Mouse (Mus musculus) liver, embryonic 12.5 days (tissue): ENCODE measurements at regions not wholly inside any gene's neighbourhood (a gene's known extent, or its start where the extent isn't known, plus 50 kb on each side); places are given as distances from the start of the nearest gene placed in this dataset.

ENCODE experiments used
- ATAC-seq: fragments of 200-750 bp; cut with Nextera tagmentation; 2 replicates; pipeline ENCODE4 v1.8.0; 2017; ENCODE audit warnings: moderate number of reproducible peaks, mild to moderate bottlenecking, moderate library complexity
- H3K27ac ChIP-seq: fragments of 300-500 bp; sonication (generic); 2 replicates; pipeline ENCODE4 v1.5.1; 2016; ENCODE audit warnings: mild to moderate bottlenecking
- H3K27me3 ChIP-seq: fragments of 300-500 bp; sonication (generic); replicated peaks from 2 replicates; pipeline ENCODE4 v1.6.1; 2016; ENCODE audit warnings: mild to moderate bottlenecking, moderate library complexity
- H3K36me3 ChIP-seq: fragments of 300-500 bp; sonication (generic); 2 replicates; pipeline ENCODE4 v1.6.1; 2016; ENCODE audit warnings: mild to moderate bottlenecking, moderate library complexity
- H3K4me1 ChIP-seq: fragments of 300-500 bp; sonication (generic); 2 replicates; pipeline ENCODE4 v1.6.1; 2016
- H3K4me2 ChIP-seq: fragments of 300-500 bp; sonication (generic); 2 replicates; pipeline ENCODE4 v1.6.1; 2016; ENCODE audit warnings: mild to moderate bottlenecking, moderate library complexity
- H3K4me3 ChIP-seq: fragments of 300-500 bp; sonication (generic); 2 replicates; pipeline ENCODE4 v1.5.1; 2016; ENCODE audit warnings: mild to moderate bottlenecking, moderate library complexity
- H3K9ac ChIP-seq: fragments of 300-500 bp; sonication (generic); 2 replicates; pipeline ENCODE4 v1.6.1; 2016; ENCODE audit warnings: mild to moderate bottlenecking, moderate library complexity
- H3K9me3 ChIP-seq: fragments of 300-500 bp; sonication (generic); replicated peaks from 2 replicates; pipeline ENCODE4 v1.6.1; 2016; ENCODE audit warnings: mild to moderate bottlenecking, moderate library complexity
- WGBS: fragments of 180-500 bp; shearing (Covaris S2); methylation state at CpG from one replicate; pipeline ENCODE4 v1.1.7; 2016; ENCODE audit not compliant: insufficient replicate concordance; 5-methylcytosine and 5-hydroxymethylcytosine counted together

GRCm38 (mm10) chr2:117759491-117760013, 352.1 kb upstream of the Thbs1 start:
- no peaks in the 10 kb centered on the region for H3K36me3 ChIP-seq
- 54% methylated on average over 1 of the region's 1 CpGs for WGBS
- H3K4me1 ChIP-seq = no peaks in the 10 kb centered on the region
- no peak overlapping the region for H3K27ac ChIP-seq
- H3K9me3 ChIP-seq = no peaks in the 10 kb centered on the region
- no peak overlapping the region for H3K4me2 ChIP-seq
- ATAC-seq = no peak
- no peaks in the 10 kb centered on the region for H3K27me3 ChIP-seq
- no peak overlapping the region for H3K4me3 ChIP-seq
- H3K9ac ChIP-seq = no peak overlapping the region

DNA sequence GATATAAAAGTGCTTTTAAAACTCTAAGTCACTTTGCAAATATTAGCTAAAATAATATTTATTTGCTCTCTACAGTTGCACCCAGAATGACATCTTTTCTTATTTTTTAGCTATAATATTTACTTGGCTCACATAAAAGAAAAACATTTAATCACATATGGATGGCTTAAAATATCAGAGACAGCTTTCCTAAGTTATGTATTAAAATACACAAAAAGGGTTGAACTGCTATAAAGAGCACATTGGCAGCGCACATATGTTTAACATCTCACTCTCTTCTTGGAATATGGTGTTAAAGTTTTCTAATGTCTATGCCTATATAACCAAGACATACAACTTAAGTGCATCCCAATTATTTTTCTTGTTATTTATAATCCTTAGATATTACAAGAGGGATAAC, 348.0 kb upstream of the Thbs1 start:
- Histone ChIP-seq H3K4me2 (no peak overlapping the region), H3K27me3 (no peaks in the 10 kb centered on the region), H3K9ac (no peak overlapping the region), H3K4me1 (no peaks in the 10 kb centered on the region), H3K4me3 (no peak overlapping the region), H3K36me3 (no peaks in the 10 kb centered on the region), H3K27ac (no peak overlapping the region), H3K9me3 (no peaks in the 10 kb centered on the region)
- ATAC-seq = no peak
- 81% methylated on average over 1 of the region's 1 CpGs for WGBS

GRCm38 (mm10) chr2:117765572-117765971, 346.1 kb upstream of the Thbs1 start:
- Histone ChIP-seq H3K27ac (no peak overlapping the region), H3K9ac (no peak overlapping the region), H3K4me1 (no peaks in the 10 kb centered on the region), H3K4me3 (no peak overlapping the region), H3K27me3 (no peaks in the 10 kb centered on the region), H3K9me3 (no peaks in the 10 kb centered on the region), H3K36me3 (no peaks in the 10 kb centered on the region), H3K4me2 (no peak overlapping the region)
- ATAC-seq = no peak
- 51% methylated on average over 5 of the region's 5 CpGs for WGBS

GRCm38 (mm10) chr2:117766450-117766849, 345.2 kb upstream of the Thbs1 start:
- no peak for ATAC-seq
- 76% methylated on average over 3 of the region's 3 CpGs for WGBS

DNA sequence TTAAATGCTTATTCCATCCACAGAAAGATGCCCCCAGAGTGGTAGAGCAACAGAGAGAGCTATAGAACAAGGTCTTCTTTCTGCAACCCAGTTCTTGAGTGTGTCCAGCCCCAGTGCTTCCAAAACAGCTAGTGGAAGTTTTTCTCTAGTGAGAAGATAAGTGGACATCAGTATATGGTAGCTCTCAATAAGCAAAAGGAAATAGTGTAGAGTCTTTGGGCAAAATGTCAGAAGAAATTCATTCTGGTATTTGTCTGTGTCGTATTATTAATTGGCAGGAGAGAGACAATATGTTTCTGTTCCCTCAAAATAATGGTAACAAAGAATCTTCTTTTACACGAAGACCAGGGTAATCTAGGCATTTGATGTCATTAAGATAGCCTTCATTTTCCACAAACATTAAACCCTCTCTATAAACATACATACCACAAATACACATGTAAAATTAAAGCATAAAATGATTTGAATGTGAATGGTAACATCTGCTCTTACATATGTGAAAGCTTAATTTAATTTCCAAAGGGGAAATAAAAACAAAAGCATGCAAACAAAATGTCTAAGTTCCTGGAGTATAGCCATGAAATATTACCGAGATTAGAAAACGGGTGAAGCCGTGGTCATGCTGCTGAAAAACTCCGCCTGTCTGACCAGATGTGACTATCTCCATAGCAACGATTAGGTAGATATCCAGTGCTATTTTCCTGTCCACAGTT, 342.1 kb upstream of the Thbs1 start:
- WGBS = 64% methylated on average over 7 of the region's 7 CpGs
- Histone ChIP-seq H3K9ac (no peak overlapping the region), H3K4me3 (no peak overlapping the region), H3K27me3 (no peaks in the 10 kb centered on the region), H3K4me2 (no peak overlapping the region), H3K4me1 (no peaks in the 10 kb centered on the region), H3K27ac (no peak overlapping the region), H3K36me3 (no peaks in the 10 kb centered on the region), H3K9me3 (no peaks in the 10 kb centered on the region)
- no peak for ATAC-seq

More at GRCm38 (mm10) chr2:117766450-117766849, 345.2 kb upstream of the Thbs1 start:
- H3K36me3 ChIP-seq = no peaks in the 10 kb centered on the region
- no peaks in the 10 kb centered on the region for H3K9me3 ChIP-seq
- no peak overlapping the region for H3K4me2 ChIP-seq
- no peak overlapping the region for H3K9ac ChIP-seq
- no peak overlapping the region for H3K4me3 ChIP-seq
- no peaks in the 10 kb centered on the region for H3K4me1 ChIP-seq
- H3K27ac ChIP-seq = no peak overlapping the region
- no peaks in the 10 kb centered on the region for H3K27me3 ChIP-seq

- Histone ChIP-seq H3K9me3 (no peaks in the 10 kb centered on the region), H3K27me3 (no peaks in the 10 kb centered on the region), H3K27ac (no peak overlapping the region), H3K4me1 (no peaks in the 10 kb centered on the region), H3K4me2 (no peak overlapping the region), H3K36me3 (no peaks in the 10 kb centered on the region), H3K4me3 (no peak overlapping the region), H3K9ac (no peak overlapping the region)
- WGBS = 66% methylated on average over 3 of the region's 3 CpGs
- no peak for ATAC-seq
These were observed 341.6 kb upstream of the Thbs1 start for GRCm38 (mm10) chr2:117770115-117770485.

DNA sequence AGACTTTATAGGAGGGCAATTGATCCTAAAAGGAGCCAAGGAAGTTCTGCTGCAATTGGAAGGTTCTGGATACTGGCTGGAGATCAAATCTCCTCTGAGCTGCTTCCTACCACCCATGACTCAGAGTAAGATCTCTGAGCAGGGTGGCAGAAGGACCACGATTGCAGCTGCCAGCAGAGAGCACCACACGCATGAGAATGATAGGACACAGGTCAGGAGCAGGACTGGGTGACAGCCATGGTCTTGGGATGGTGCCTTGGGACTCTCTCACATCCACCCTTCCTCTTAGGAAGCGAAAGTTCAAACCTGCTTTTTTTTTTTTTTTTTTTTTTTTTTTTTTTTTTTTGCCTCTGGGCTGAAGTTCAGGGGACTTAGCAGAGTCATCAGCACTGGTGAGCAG, 331.4 kb upstream of the Thbs1 start:
- H3K4me2 ChIP-seq = no peak overlapping the region
- H3K9me3 ChIP-seq = no peaks in the 10 kb centered on the region
- H3K9ac ChIP-seq = no peak overlapping the region
- H3K36me3 ChIP-seq = no peaks in the 10 kb centered on the region
- no peaks in the 10 kb centered on the region for H3K4me1 ChIP-seq
- WGBS = 56% methylated on average over 3 of the region's 3 CpGs
- H3K27ac ChIP-seq = no peak overlapping the region
- ATAC-seq = no peak
- no peak overlapping the region for H3K4me3 ChIP-seq
- no peaks in the 10 kb centered on the region for H3K27me3 ChIP-seq

DNA sequence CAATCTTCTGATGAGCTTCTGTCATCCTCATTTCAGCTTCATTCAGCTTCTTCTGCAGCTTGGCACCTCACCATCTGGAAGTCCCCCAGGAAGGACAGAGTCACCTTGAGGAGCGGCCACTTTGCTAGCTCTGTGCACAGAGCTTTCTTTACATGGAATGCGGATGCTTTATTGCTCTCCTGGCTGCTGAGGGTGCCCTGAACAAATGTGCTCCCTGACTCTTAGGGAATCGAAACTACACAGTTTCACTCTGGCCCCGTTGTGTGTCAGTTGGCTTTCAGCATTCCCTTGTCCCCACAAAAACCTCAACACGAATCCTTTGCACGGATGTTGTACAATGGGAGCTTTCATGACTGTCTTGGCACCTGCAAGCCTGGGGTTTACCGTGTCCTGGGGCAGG, 330.9 kb upstream of the Thbs1 start:
- Histone ChIP-seq H3K36me3 (no peaks in the 10 kb centered on the region), H3K27ac (no peak overlapping the region), H3K4me3 (no peak overlapping the region), H3K9me3 (no peaks in the 10 kb centered on the region), H3K4me1 (no peaks in the 10 kb centered on the region), H3K27me3 (no peaks in the 10 kb centered on the region), H3K9ac (no peak overlapping the region), H3K4me2 (no peak overlapping the region)
- WGBS = 73% methylated on average over 7 of the region's 7 CpGs
- ATAC-seq = no peak

DNA sequence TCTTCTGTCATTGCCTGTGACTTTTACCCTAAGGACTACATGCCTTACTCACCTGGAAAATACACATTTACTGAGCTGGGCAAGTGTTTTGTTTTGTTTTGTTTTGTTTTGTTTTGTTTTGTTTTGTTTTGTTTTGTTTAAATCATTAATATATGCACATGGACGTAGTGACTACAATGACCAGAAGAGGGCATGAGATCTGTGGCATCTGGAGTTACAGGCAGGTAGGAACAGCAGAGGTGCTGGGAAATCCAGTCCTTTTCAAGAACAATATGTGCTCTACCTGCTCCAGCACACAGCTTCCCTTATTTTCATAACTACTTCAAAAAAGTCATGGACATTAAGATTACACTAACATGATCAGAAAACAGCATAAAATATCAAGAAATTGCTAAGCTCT, 324.4 kb upstream of the Thbs1 start:
- Histone ChIP-seq H3K4me1 (no peaks in the 10 kb centered on the region), H3K27me3 (no peaks in the 10 kb centered on the region), H3K4me3 (no peak overlapping the region), H3K4me2 (no peak overlapping the region), H3K27ac (no peak overlapping the region), H3K9me3 (no peaks in the 10 kb centered on the region), H3K9ac (no peak overlapping the region), H3K36me3 (no peaks in the 10 kb centered on the region)
- WGBS = 48% methylated on average over 1 of the region's 1 CpGs
- ATAC-seq = no peak

DNA sequence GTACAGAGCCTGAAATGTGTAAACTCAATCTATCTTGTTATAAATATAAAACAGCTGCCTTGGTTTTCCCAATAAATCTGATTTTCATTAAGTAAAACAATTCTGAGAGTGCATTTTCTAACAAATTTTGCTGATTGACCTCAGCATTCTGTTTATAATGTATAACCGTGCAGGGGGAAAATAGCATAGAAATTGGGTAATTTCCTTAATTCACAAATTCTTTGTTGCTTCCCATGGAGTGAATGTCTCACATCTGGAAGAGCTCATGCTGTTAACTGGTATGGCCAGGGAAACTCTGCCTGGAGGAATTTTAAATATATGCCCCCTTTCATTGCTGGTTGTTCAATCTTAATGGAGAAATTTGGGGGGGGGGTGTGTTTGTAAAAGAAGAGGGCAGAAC, 317.4 kb upstream of the Thbs1 start:
- Histone ChIP-seq H3K27me3 (no peaks in the 10 kb centered on the region), H3K9ac (no peak overlapping the region), H3K9me3 (no peaks in the 10 kb centered on the region), H3K27ac (no peak overlapping the region), H3K4me1 (no peaks in the 10 kb centered on the region), H3K4me3 (no peak overlapping the region), H3K36me3 (no peaks in the 10 kb centered on the region), H3K4me2 (no peak overlapping the region)
- 82% methylated on average over 1 of the region's 1 CpGs for WGBS
- no peak for ATAC-seq

DNA sequence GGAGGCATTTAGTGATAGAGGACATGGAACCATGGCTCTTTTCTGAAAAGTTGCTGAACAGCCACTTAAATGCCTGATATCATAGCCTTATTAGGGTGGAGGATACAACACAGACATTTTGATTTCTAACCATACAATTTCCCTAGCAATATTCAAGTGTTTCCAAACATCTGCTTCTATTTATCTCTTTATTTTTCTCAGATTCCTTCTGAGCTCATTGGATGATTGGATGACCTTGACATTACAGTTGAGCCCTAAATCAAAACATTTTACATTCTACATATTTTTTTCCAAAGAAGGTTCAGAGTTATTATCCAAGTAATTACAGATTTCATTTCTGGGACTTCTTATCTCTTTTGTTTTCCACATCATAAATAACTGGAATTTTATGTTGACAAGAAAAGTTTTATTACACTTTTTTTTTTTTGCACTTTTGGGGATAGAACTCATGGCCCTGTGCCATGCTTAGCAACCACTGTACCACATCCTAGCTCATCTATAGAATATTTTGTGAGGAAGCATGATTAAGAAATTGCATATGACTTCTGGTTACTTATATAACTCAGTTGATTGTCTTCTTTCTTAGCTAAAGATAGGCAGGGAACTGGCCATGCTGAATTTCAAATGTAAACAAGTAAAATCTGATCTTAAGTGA, 309.6 kb upstream of the Thbs1 start:
- no peak overlapping the region for H3K9ac ChIP-seq
- H3K4me1 ChIP-seq = no peaks in the 10 kb centered on the region
- no peak for ATAC-seq
- H3K4me3 ChIP-seq = no peak overlapping the region
- no peaks in the 10 kb centered on the region for H3K27me3 ChIP-seq
- H3K9me3 ChIP-seq = no peaks in the 10 kb centered on the region
- no peak overlapping the region for H3K4me2 ChIP-seq
- no peak overlapping the region for H3K27ac ChIP-seq
- no peaks in the 10 kb centered on the region for H3K36me3 ChIP-seq

DNA sequence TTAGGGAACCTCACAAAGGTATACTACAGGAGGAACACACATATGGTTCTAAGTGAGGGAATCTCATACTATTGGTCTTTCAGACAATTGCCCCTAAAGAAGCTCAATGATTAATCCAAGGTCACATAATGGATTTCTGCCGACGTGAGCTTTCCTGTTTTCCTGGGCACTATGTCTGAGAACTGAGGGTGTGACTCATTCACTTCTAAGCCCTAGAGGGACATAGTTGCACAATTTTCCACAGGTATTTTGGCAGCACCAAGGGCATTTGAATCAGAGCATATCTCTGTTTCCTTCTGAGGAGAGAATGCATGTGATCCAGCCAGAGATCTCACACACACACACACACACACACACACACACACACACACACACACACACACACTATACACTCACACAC, 309.0 kb upstream of the Thbs1 start:
- no peaks in the 10 kb centered on the region for H3K36me3 ChIP-seq
- H3K4me2 ChIP-seq = no peak overlapping the region
- WGBS = 75% methylated on average over 2 of the region's 2 CpGs
- H3K9ac ChIP-seq = no peak overlapping the region
- no peaks in the 10 kb centered on the region for H3K4me1 ChIP-seq
- no peaks in the 10 kb centered on the region for H3K9me3 ChIP-seq
- no peaks in the 10 kb centered on the region for H3K27me3 ChIP-seq
- ATAC-seq = no peak
- no peak overlapping the region for H3K4me3 ChIP-seq
- no peak overlapping the region for H3K27ac ChIP-seq

- H3K9me3 ChIP-seq = no peaks in the 10 kb centered on the region
- no peak overlapping the region for H3K4me3 ChIP-seq
- ATAC-seq = no peak
- no peaks in the 10 kb centered on the region for H3K4me1 ChIP-seq
- no peaks in the 10 kb centered on the region for H3K36me3 ChIP-seq
- H3K27me3 ChIP-seq = no peaks in the 10 kb centered on the region
- no peak overlapping the region for H3K9ac ChIP-seq
- no peak overlapping the region for H3K27ac ChIP-seq
- no peak overlapping the region for H3K4me2 ChIP-seq
These were observed 307.0 kb upstream of the Thbs1 start for GRCm38 (mm10) chr2:117804686-117805085.
